Mouse (Mus musculus): ENCODE results near the gene Olfr30. TPM values are rescaled to one million over a fixed set of nuclear protein-coding genes. Genes with fewer than 3 reads are reported as not detected.

Olfr30 gene
- total and polyA plus RNA-seq, 3 experiments, result not detected

DNA sequence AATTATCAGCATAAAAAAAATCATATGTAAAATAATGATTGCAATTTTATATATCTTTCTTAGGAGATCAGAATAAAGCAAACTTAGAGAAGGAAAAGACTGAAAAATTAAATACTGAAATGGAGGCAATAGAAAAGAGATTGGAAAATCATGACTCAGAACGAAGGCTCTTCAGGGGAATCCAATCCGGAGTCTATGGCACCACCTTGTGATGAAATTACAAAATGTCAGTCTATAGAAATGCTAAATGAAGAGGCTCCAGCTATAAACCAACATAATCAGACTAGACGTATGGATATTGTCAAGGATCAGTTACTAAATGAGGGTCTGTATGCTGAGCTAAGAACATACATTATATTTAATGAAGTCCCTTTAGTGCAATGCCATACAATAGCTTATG, 37.2 kb upstream of the Olfr30 start:
- DNase-seq (ENCODE audit: extremely low read depth), result peak; percentile 8
- in situ Hi-C loops (cut with MboI; ENCODE audit: low pct_ligation_motif_present, low pct_unique_long_range_greater_than_20kb, low sequenced_read_pairs), result no loop called here
- no peaks in the 10 kb centered on the region for H3K4me1 ChIP-seq (ENCODE audit: control insufficient read depth in 1 of 2, insufficient read depth in 2 of 2)
- H3K9ac ChIP-seq (ENCODE audit: insufficient read depth, low read depth), result no peak overlapping the region
- H3K4me3 ChIP-seq (replicated peaks in 1 of 3; ENCODE audit: low read depth in 2 of 3, low read length in 2 of 3, poor library complexity in 1 of 3), result no peak overlapping the region
- TF ChIP-seq MXI1 (IDR thresholded peaks at IDR 0.05; ENCODE audit: low read depth, low read length) (no peak), MEF2A (IDR thresholded peaks at IDR 0.05; ENCODE audit: borderline replicate concordance, low read depth, low read length) (no peak), SMC3 (IDR thresholded peaks at IDR 0.05; ENCODE audit: low read depth, low read length) (peak; percentile 71), ZNF384 (IDR thresholded peaks at IDR 0.05; ENCODE audit: low read depth, low read length) (no peak), ETS1 (conservative IDR thresholded peaks at IDR 0.05; ENCODE audit: low read depth, low read length) (no peak), PAX5 (IDR thresholded peaks at IDR 0.05; ENCODE audit: low read length) (no peak), E2F4 (IDR thresholded peaks at IDR 0.05; ENCODE audit: insufficient replicate concordance, low read depth, low read length) (no peak), JUND (conservative IDR thresholded peaks at IDR 0.05; ENCODE audit: low read depth, low read length) (no peak; the same call in 1 of the 2 replicates), POLR2AphosphoS2 (IDR thresholded peaks at IDR 0.05; ENCODE audit: low read depth, low read length) (no peak), KAT2A (IDR thresholded peaks at IDR 0.05; ENCODE audit: insufficient replicate concordance, low read length) (no peak), CTCF (conservative IDR thresholded peaks at IDR 0.05 in 1 of 2, IDR thresholded peaks at IDR 0.05 in 1 of 2; ENCODE audit: low read depth in 2 of 2, low read length in 2 of 2) (peak in 1 of 2 experiments; percentile 74; a peak in 2 of 4 replicates), BHLHE40 (IDR thresholded peaks at IDR 0.05; ENCODE audit: low read depth, low read length) (no peak), IRF4 (IDR thresholded peaks at IDR 0.05; ENCODE audit: low read depth, low read length) (peak; percentile 14; the same call in 1 of the 2 replicates), ZKSCAN1 (IDR thresholded peaks at IDR 0.05; ENCODE audit: borderline replicate concordance, low read depth, low read length) (no peak), RAD21 (IDR thresholded peaks at IDR 0.05; ENCODE audit: low read depth, low read length) (peak; percentile 76), TBP (conservative IDR thresholded peaks at IDR 0.05; ENCODE audit: low read depth, low read length) (no peak), CHD2 (IDR thresholded peaks at IDR 0.05; ENCODE audit: low read length) (no peak), MAZ (IDR thresholded peaks at IDR 0.05; ENCODE audit: low read depth, low read length) (no peak), ELF1 (IDR thresholded peaks at IDR 0.05; ENCODE audit: low read depth, low read length) (no peak), MAX (IDR thresholded peaks at IDR 0.05; ENCODE audit: low read length) (no peak), HCFC1 (IDR thresholded peaks at IDR 0.05; ENCODE audit: low read depth, low read length) (no peak), TCF12 (IDR thresholded peaks at IDR 0.05; ENCODE audit: low read depth, low read length) (no peak), CHD1 (IDR thresholded peaks at IDR 0.05; ENCODE audit: low read depth, low read length) (no peak)
- no peaks in the 10 kb centered on the region for H3K79me2 ChIP-seq (replicated peaks; ENCODE audit: control insufficient read depth, extremely low read depth, insufficient read depth, poor library complexity, severe bottlenecking)
- peaks cover 61% of the 10 kb centered on the region for H3K27me3 ChIP-seq (replicated peaks)
- H3K36me3 ChIP-seq (replicated peaks in 1 of 2; ENCODE audit: control insufficient read depth in 1 of 2, insufficient read depth in 1 of 2, low read length in 1 of 2), result no peaks in the 10 kb centered on the region
- H3K27ac ChIP-seq (ENCODE audit: insufficient read depth, low read depth), result no peak overlapping the region
- dilution Hi-C loops (cut with MboI; ENCODE audit: extremely low pct_ligation_motif_present, extremely low pct_unique_long_range_greater_than_20kb, low sequenced_read_pairs), result no loop called here
- no peak overlapping the region for H3K4me2 ChIP-seq (ENCODE audit: insufficient read depth, low read depth, poor library complexity, severe bottlenecking)
- H3K9me3 ChIP-seq (replicated peaks; ENCODE audit: low read length), result peaks cover 3% of the 10 kb centered on the region

Data from CH12.LX (cell line).